Mouse (Mus musculus): Measurements from ENCODE around the gene Rab38.

- TF ChIP-seq POLR2A (IDR thresholded peaks at IDR 0.05; ENCODE audit: extremely low read depth, insufficient read depth, low read length) (no peak), CTCF (IDR thresholded peaks at IDR 0.05; ENCODE audit: extremely low read depth, insufficient read depth, low read length) (no peak)
Observed at GRCm38 (mm10) chr7:88425744-88426143, 4.3 kb upstream of the Rab38 start.

All from cortical plate, adult 2 months (tissue).